Mouse (Mus musculus): Measurements from ENCODE around the gene Mnt. TPM values are rescaled to one million over a fixed set of nuclear protein-coding genes. Genes with fewer than 3 reads are reported as not detected.

The Mnt gene
- polyA plus RNA-seq, 1 experiment from 2014 or later = 3.1 TPM

- Histone ChIP-seq H3K4me1 (ENCODE audit: control insufficient read depth, insufficient read depth, low read length) (peaks cover 5% of the 10 kb centered on the region), H3K4me2 (ENCODE audit: low read depth, low read length) (no peak overlapping the region), H3K27ac (ENCODE audit: low read length) (no peak overlapping the region), H3K4me3 (ENCODE audit: low read length) (no peak overlapping the region), H3K9me3 (ENCODE audit: control insufficient read depth, low read length) (no peaks in the 10 kb centered on the region), H3K27me3 (replicated peaks; ENCODE audit: control insufficient read depth, insufficient read depth, low read length) (no peaks in the 10 kb centered on the region), H3K36me3 (ENCODE audit: control insufficient read depth, insufficient read depth, low read length) (no peaks in the 10 kb centered on the region), H3K9ac (ENCODE audit: low read depth, low read length) (no peak overlapping the region)
- WGBS = 68% methylated on average over 3 of the region's 3 CpGs
- ATAC-seq = no peak
Observed at GRCm38 (mm10) chr11:74874630-74875029, 43.9 kb downstream of the Mnt start.

GRCm38 (mm10) chr11:74876801-74877200 is 46.1 kb downstream of the Mnt start:
- Histone ChIP-seq H3K4me2 (ENCODE audit: low read depth, low read length) (peak overlapping the region; percentile 37), H3K27ac (ENCODE audit: low read length) (no peak overlapping the region), H3K9me3 (ENCODE audit: control insufficient read depth, low read length) (no peaks in the 10 kb centered on the region), H3K9ac (ENCODE audit: low read depth, low read length) (no peak overlapping the region), H3K36me3 (ENCODE audit: control insufficient read depth, insufficient read depth, low read length) (no peaks in the 10 kb centered on the region), H3K4me1 (ENCODE audit: control insufficient read depth, insufficient read depth, low read length) (peaks cover 5% of the 10 kb centered on the region), H3K4me3 (ENCODE audit: low read length) (no peak overlapping the region), H3K27me3 (replicated peaks; ENCODE audit: control insufficient read depth, insufficient read depth, low read length) (no peaks in the 10 kb centered on the region)
- 3% methylated on average over 9 of the region's 9 CpGs for WGBS
- peak; percentile 91 for ATAC-seq

DNA sequence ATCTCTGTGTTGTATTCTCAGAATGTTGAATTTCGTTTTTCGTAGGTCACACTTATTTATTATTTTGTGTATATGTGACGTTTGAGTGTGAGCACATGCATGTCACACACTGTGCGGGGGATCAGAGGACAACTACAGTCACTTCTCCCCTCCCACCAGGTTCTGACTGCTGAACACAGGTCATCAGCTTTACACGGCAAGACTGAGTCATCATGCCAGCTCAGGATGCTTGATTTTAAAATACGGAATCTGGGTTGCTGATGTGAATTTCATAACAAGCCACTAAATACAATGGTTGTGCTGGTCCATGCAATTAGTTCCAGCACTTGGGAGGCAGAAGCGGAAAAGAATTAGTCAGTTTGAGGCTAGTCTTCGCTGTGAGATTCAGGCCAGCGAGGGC is 50.3 kb downstream of the Mnt start:
- H3K4me3 ChIP-seq (ENCODE audit: low read length) = no peak overlapping the region
- H3K4me2 ChIP-seq (ENCODE audit: low read depth, low read length) = no peak overlapping the region
- H3K4me1 ChIP-seq (ENCODE audit: control insufficient read depth, insufficient read depth, low read length) = peaks cover 5% of the 10 kb centered on the region
- H3K27ac ChIP-seq (ENCODE audit: low read length) = no peak overlapping the region
- H3K36me3 ChIP-seq (ENCODE audit: control insufficient read depth, insufficient read depth, low read length) = no peaks in the 10 kb centered on the region
- no peak overlapping the region for H3K9ac ChIP-seq (ENCODE audit: low read depth, low read length)
- no peaks in the 10 kb centered on the region for H3K9me3 ChIP-seq (ENCODE audit: control insufficient read depth, low read length)
- WGBS = 90% methylated on average over 9 of the region's 9 CpGs
- H3K27me3 ChIP-seq (replicated peaks; ENCODE audit: control insufficient read depth, insufficient read depth, low read length) = no peaks in the 10 kb centered on the region
- ATAC-seq = no peak

DNA sequence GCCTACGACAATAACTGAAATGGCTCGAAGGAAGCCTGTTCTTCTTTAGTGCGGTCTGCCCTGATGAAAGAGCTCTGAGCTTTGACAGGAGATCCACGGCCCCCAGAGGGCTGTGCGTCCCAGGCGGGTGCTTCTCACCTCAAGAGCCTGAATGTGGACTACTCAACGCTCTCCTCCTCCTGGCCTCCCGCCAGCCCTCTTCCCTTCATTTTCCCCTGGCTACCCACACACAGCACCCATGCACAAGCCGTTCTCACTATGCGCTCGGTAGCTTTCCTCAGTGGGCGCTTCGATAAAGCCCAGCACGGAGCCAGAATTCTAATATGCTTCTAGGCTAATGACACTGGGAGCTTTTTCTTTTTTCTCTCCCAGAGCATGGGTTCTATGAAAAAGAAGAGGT is 51.3 kb downstream of the Mnt start:
- H3K36me3 ChIP-seq (ENCODE audit: control insufficient read depth, insufficient read depth, low read length) = no peaks in the 10 kb centered on the region
- H3K9me3 ChIP-seq (ENCODE audit: control insufficient read depth, low read length) = no peaks in the 10 kb centered on the region
- H3K4me1 ChIP-seq (ENCODE audit: control insufficient read depth, insufficient read depth, low read length) = peaks cover under 1% of the 10 kb centered on the region
- H3K9ac ChIP-seq (ENCODE audit: low read depth, low read length) = no peak overlapping the region
- no peaks in the 10 kb centered on the region for H3K27me3 ChIP-seq (replicated peaks; ENCODE audit: control insufficient read depth, insufficient read depth, low read length)
- ATAC-seq = no peak
- WGBS = 64% methylated on average over 14 of the region's 14 CpGs
- no peak overlapping the region for H3K4me2 ChIP-seq (ENCODE audit: low read depth, low read length)
- no peak overlapping the region for H3K4me3 ChIP-seq (ENCODE audit: low read length)
- no peak overlapping the region for H3K27ac ChIP-seq (ENCODE audit: low read length)

DNA sequence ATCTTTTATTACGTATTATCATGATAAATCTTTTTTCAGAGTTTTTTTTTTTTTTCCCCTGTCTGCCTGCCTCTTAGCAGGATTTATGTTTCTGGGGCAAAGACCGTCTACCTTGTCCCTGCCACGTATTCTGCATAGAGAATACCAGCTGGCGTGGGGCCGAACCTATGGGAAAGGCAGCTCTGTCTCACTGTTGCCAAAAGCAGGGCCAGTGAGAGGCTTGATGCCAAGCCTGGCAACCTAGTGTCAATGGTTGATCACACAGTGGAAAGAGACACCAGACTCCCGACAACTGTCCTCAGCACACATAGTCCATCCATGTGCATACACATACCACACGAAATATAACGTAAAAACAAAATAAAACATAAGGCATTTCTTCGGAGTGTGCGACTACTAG is 52.4 kb downstream of the Mnt start:
- ATAC-seq = no peak
- 93% methylated on average over 10 of the region's 10 CpGs for WGBS

DNA sequence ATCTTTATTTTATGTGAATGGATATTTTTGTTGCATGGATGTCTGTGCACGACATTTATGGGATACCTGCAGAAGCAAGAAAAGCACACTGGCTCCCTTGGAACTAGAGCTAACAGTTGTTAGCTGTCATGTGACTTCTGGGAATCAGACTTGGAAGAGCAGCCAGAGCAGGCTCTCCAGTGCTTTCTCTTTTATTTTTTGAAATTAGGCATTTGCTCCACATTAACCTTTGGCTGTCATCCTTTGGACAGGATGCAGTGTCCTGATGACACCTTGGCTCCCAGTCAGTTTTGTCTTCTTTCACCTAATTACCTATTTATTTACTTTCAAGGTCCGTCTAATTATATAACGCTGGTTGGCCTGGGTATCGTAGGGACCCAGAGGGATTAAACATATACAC is 63.9 kb downstream of the Mnt start:
- H3K9ac ChIP-seq (ENCODE audit: low read depth, low read length) = no peak overlapping the region
- no peak overlapping the region for H3K4me2 ChIP-seq (ENCODE audit: low read depth, low read length)
- H3K27ac ChIP-seq (ENCODE audit: low read length) = no peak overlapping the region
- 0 out of 2 replicates have a peak, but pooled peaks cover 3% of the 10 kb centered on the region for H3K4me1 ChIP-seq (ENCODE audit: control insufficient read depth, insufficient read depth, low read length)
- H3K27me3 ChIP-seq (replicated peaks; ENCODE audit: control insufficient read depth, insufficient read depth, low read length) = no peaks in the 10 kb centered on the region
- WGBS = 72% methylated on average over 4 of the region's 4 CpGs
- H3K4me3 ChIP-seq (ENCODE audit: low read length) = no peak overlapping the region
- ATAC-seq = no peak
- no peaks in the 10 kb centered on the region for H3K36me3 ChIP-seq (ENCODE audit: control insufficient read depth, insufficient read depth, low read length)
- H3K9me3 ChIP-seq (ENCODE audit: control insufficient read depth, low read length) = no peaks in the 10 kb centered on the region

More for the DNA sequence above, 52.4 kb downstream of the Mnt start:
- no peak overlapping the region for H3K27ac ChIP-seq (ENCODE audit: low read length)
- H3K4me1 ChIP-seq (ENCODE audit: control insufficient read depth, insufficient read depth, low read length) = no peaks in the 10 kb centered on the region
- no peaks in the 10 kb centered on the region for H3K36me3 ChIP-seq (ENCODE audit: control insufficient read depth, insufficient read depth, low read length)
- no peak overlapping the region for H3K4me3 ChIP-seq (ENCODE audit: low read length)
- no peaks in the 10 kb centered on the region for H3K9me3 ChIP-seq (ENCODE audit: control insufficient read depth, low read length)
- H3K27me3 ChIP-seq (replicated peaks; ENCODE audit: control insufficient read depth, insufficient read depth, low read length) = no peaks in the 10 kb centered on the region
- no peak overlapping the region for H3K4me2 ChIP-seq (ENCODE audit: low read depth, low read length)
- H3K9ac ChIP-seq (ENCODE audit: low read depth, low read length) = no peak overlapping the region

Small RNA genes within 50 kb of the gene (microRNA-seq; reads per million reads assigned to microRNA genes)
- not detected for gene Mir6926

Other genes starting within 250 kb of the Mnt start
- 8.4 and 10.5 TPM in 2 replicates for gene Rap1gap2, start 220.0 kb upstream of the Mnt start, polyA plus RNA-seq (2015; fragmentation: Nextera tagmentation; extraction: Ambion mirVana)
- gene Ccdc92b, start 211.3 kb upstream of the Mnt start, polyA plus RNA-seq (2015; fragmentation: Nextera tagmentation; extraction: Ambion mirVana) = 0.29 and 0.53 TPM in 2 replicates
- 57.0 and 66.0 TPM in 2 replicates for gene Cluh, start 181.4 kb upstream of the Mnt start, polyA plus RNA-seq (2015; fragmentation: Nextera tagmentation; extraction: Ambion mirVana)
- gene Pafah1b1, start 106.2 kb upstream of the Mnt start, polyA plus RNA-seq (2015; fragmentation: Nextera tagmentation; extraction: Ambion mirVana) = 33.5 and 33.8 TPM in 2 replicates
- 36.2 and 41.4 TPM in 2 replicates for gene Mettl16, start 60.1 kb upstream of the Mnt start, polyA plus RNA-seq (2015; fragmentation: Nextera tagmentation; extraction: Ambion mirVana)
- gene Sgsm2, start 66.1 kb downstream of the Mnt start, polyA plus RNA-seq (2015; fragmentation: Nextera tagmentation; extraction: Ambion mirVana) = 4.2 and 4.5 TPM in 2 replicates
- 44.0 and 48.1 TPM in 2 replicates for gene Tsr1, start 67.2 kb downstream of the Mnt start, polyA plus RNA-seq (2015; fragmentation: Nextera tagmentation; extraction: Ambion mirVana)
- 10.7 and 11.4 TPM in 2 replicates for gene Smg6, start 94.9 kb downstream of the Mnt start, polyA plus RNA-seq (2015; fragmentation: Nextera tagmentation; extraction: Ambion mirVana)
- gene Srr, start 95.0 kb downstream of the Mnt start, polyA plus RNA-seq (2015; fragmentation: Nextera tagmentation; extraction: Ambion mirVana) = 18.0 and 19.6 TPM in 2 replicates